Mouse (Mus musculus): Measurements from ENCODE around the gene Dpp6. TPM values are rescaled to one million over a fixed set of nuclear protein-coding genes. Genes with fewer than 3 reads are reported as not detected.

Dpp6 gene
- polyA plus RNA-seq, 1 experiment from 2014 or later = 0.36 TPM

DNA sequence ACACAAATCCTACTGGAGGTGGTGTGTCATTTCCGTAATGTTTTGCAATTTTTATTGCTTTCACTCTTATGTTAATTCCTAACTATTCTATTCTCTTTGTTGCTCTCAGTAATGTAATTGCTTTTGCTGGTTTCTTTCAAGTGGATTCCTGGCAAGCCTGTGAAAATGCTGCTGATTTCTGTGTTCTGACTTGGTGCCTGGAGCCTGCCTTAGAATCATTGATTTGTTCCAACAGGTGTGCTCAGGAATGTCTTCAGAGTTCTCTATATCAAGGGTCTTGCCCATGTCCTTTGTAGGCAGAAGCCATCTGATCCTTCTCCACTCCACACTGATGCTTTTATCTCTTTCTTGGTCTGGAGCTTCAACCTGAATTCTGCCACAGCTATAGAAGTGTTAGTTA, 526.6 kb downstream of the Dpp6 start:
- ATAC-seq (ENCODE audit: insufficient number of reproducible peaks, insufficient read depth, low FRiP score, low read depth) = no peak
- no peaks in the 10 kb centered on the region for H3K27me3 ChIP-seq (ENCODE audit: control insufficient read depth, insufficient read depth, low read length)
- H3K4me1 ChIP-seq (ENCODE audit: control insufficient read depth in 2 of 2, insufficient read depth in 2 of 2, low read length in 2 of 2) = no peaks in the 10 kb centered on the region
- H3K9me3 ChIP-seq (ENCODE audit: control insufficient read depth, low read length) = no peaks in the 10 kb centered on the region
- no peak overlapping the region for H3K27ac ChIP-seq (replicated peaks in 1 of 2; ENCODE audit: control insufficient read depth in 1 of 2, insufficient read depth in 1 of 2, low read depth in 2 of 2, low read length in 2 of 2)
- H3K9ac ChIP-seq (ENCODE audit: low read length) = no peak overlapping the region
- H3K4me2 ChIP-seq (ENCODE audit: low read length) = no peak overlapping the region
- 76% methylated on average over 1 of the region's 1 CpGs for WGBS
- no peaks in the 10 kb centered on the region for H3K36me3 ChIP-seq (ENCODE audit: control insufficient read depth, insufficient read depth, low read length)
- no peak overlapping the region for H3K4me3 ChIP-seq (ENCODE audit: control insufficient read depth in 1 of 2, insufficient read depth in 1 of 2, low read depth in 1 of 2, low read length in 2 of 2)

- Histone ChIP-seq H3K9me3 (ENCODE audit: control insufficient read depth, low read length) (no peaks in the 10 kb centered on the region), H3K36me3 (ENCODE audit: control insufficient read depth, insufficient read depth, low read length) (no peaks in the 10 kb centered on the region), H3K4me1 (ENCODE audit: control insufficient read depth in 2 of 2, insufficient read depth in 2 of 2, low read length in 2 of 2) (no peaks in the 10 kb centered on the region), H3K4me3 (ENCODE audit: control insufficient read depth in 1 of 2, insufficient read depth in 1 of 2, low read depth in 1 of 2, low read length in 2 of 2) (no peak overlapping the region), H3K9ac (ENCODE audit: low read length) (no peak overlapping the region), H3K4me2 (ENCODE audit: low read length) (no peak overlapping the region), H3K27ac (replicated peaks in 1 of 2; ENCODE audit: control insufficient read depth in 1 of 2, insufficient read depth in 1 of 2, low read depth in 2 of 2, low read length in 2 of 2) (no peak overlapping the region), H3K27me3 (ENCODE audit: control insufficient read depth, insufficient read depth, low read length) (no peaks in the 10 kb centered on the region)
- ATAC-seq (ENCODE audit: insufficient number of reproducible peaks, insufficient read depth, low FRiP score, low read depth) = no peak
- WGBS = 69% methylated on average over 5 of the region's 5 CpGs
These were observed 531.4 kb downstream of the Dpp6 start for GRCm38 (mm10) chr5:27348181-27349095.

DNA sequence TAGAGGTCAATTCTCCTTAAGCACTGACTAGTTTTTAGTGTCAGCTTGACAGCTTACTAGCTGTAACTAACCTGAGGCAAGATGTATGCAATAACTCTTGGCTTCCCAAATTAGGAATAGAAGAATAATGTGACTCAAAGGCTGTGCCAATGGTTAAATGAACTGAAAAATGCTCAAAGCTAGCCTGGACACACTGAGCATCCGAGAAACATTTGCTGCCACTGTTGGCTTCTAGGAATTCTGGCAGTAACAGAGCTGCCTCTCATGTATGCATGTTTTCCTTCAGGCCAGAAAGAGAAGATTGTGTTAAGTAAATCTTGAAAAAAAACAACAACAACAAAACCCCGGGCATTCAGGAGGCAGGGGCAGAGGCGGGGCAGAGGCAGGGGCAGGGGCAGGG, 540.6 kb downstream of the Dpp6 start:
- no peaks in the 10 kb centered on the region for H3K36me3 ChIP-seq (ENCODE audit: control insufficient read depth, insufficient read depth, low read length)
- H3K27ac ChIP-seq (replicated peaks in 1 of 2; ENCODE audit: control insufficient read depth in 1 of 2, insufficient read depth in 1 of 2, low read depth in 2 of 2, low read length in 2 of 2) = no peak overlapping the region
- no peak overlapping the region for H3K4me3 ChIP-seq (ENCODE audit: control insufficient read depth in 1 of 2, insufficient read depth in 1 of 2, low read depth in 1 of 2, low read length in 2 of 2)
- no peaks in the 10 kb centered on the region for H3K9me3 ChIP-seq (ENCODE audit: control insufficient read depth, low read length)
- H3K27me3 ChIP-seq (ENCODE audit: control insufficient read depth, insufficient read depth, low read length) = no peaks in the 10 kb centered on the region
- no peak for ATAC-seq (ENCODE audit: insufficient number of reproducible peaks, insufficient read depth, low FRiP score, low read depth)
- no peak overlapping the region for H3K9ac ChIP-seq (ENCODE audit: low read length)
- 66% methylated on average over 3 of the region's 3 CpGs for WGBS
- no peak overlapping the region for H3K4me2 ChIP-seq (ENCODE audit: low read length)
- H3K4me1 ChIP-seq (ENCODE audit: control insufficient read depth in 2 of 2, insufficient read depth in 2 of 2, low read length in 2 of 2) = no peaks in the 10 kb centered on the region

- ATAC-seq (ENCODE audit: insufficient number of reproducible peaks, insufficient read depth, low FRiP score, low read depth) = no peak
- no peak overlapping the region for H3K27ac ChIP-seq (replicated peaks in 1 of 2; ENCODE audit: control insufficient read depth in 1 of 2, insufficient read depth in 1 of 2, low read depth in 2 of 2, low read length in 2 of 2)
- no peaks in the 10 kb centered on the region for H3K9me3 ChIP-seq (ENCODE audit: control insufficient read depth, low read length)
- no peaks in the 10 kb centered on the region for H3K36me3 ChIP-seq (ENCODE audit: control insufficient read depth, insufficient read depth, low read length)
- H3K4me1 ChIP-seq (ENCODE audit: control insufficient read depth in 2 of 2, insufficient read depth in 2 of 2, low read length in 2 of 2) = no peaks in the 10 kb centered on the region
- 56% methylated on average over 2 of the region's 2 CpGs for WGBS
- no peak overlapping the region for H3K4me3 ChIP-seq (ENCODE audit: control insufficient read depth in 1 of 2, insufficient read depth in 1 of 2, low read depth in 1 of 2, low read length in 2 of 2)
- no peak overlapping the region for H3K9ac ChIP-seq (ENCODE audit: low read length)
- no peaks in the 10 kb centered on the region for H3K27me3 ChIP-seq (ENCODE audit: control insufficient read depth, insufficient read depth, low read length)
- no peak overlapping the region for H3K4me2 ChIP-seq (ENCODE audit: low read length)
These were observed 548.9 kb downstream of the Dpp6 start for GRCm38 (mm10) chr5:27365946-27366345.

GRCm38 (mm10) chr5:27370814-27371213, 553.8 kb downstream of the Dpp6 start:
- ATAC-seq (ENCODE audit: insufficient number of reproducible peaks, insufficient read depth, low FRiP score, low read depth) = no peak
- Histone ChIP-seq H3K36me3 (ENCODE audit: control insufficient read depth, insufficient read depth, low read length) (no peaks in the 10 kb centered on the region), H3K4me3 (ENCODE audit: control insufficient read depth in 1 of 2, insufficient read depth in 1 of 2, low read depth in 1 of 2, low read length in 2 of 2) (no peak overlapping the region), H3K9me3 (ENCODE audit: control insufficient read depth, low read length) (no peaks in the 10 kb centered on the region), H3K27me3 (ENCODE audit: control insufficient read depth, insufficient read depth, low read length) (no peaks in the 10 kb centered on the region), H3K4me2 (ENCODE audit: low read length) (no peak overlapping the region), H3K27ac (replicated peaks in 1 of 2; ENCODE audit: control insufficient read depth in 1 of 2, insufficient read depth in 1 of 2, low read depth in 2 of 2, low read length in 2 of 2) (no peak overlapping the region), H3K4me1 (ENCODE audit: control insufficient read depth in 2 of 2, insufficient read depth in 2 of 2, low read length in 2 of 2) (no peaks in the 10 kb centered on the region), H3K9ac (ENCODE audit: low read length) (no peak overlapping the region)
- 70% methylated on average over 3 of the region's 3 CpGs for WGBS

GRCm38 (mm10) chr5:27373931-27374330, 556.9 kb downstream of the Dpp6 start:
- Histone ChIP-seq H3K27me3 (ENCODE audit: control insufficient read depth, insufficient read depth, low read length) (no peaks in the 10 kb centered on the region), H3K9ac (ENCODE audit: low read length) (no peak overlapping the region), H3K4me1 (ENCODE audit: control insufficient read depth in 2 of 2, insufficient read depth in 2 of 2, low read length in 2 of 2) (no peaks in the 10 kb centered on the region), H3K4me2 (ENCODE audit: low read length) (no peak overlapping the region), H3K36me3 (ENCODE audit: control insufficient read depth, insufficient read depth, low read length) (no peaks in the 10 kb centered on the region), H3K4me3 (ENCODE audit: control insufficient read depth in 1 of 2, insufficient read depth in 1 of 2, low read depth in 1 of 2, low read length in 2 of 2) (no peak overlapping the region), H3K27ac (replicated peaks in 1 of 2; ENCODE audit: control insufficient read depth in 1 of 2, insufficient read depth in 1 of 2, low read depth in 2 of 2, low read length in 2 of 2) (no peak overlapping the region), H3K9me3 (ENCODE audit: control insufficient read depth, low read length) (no peaks in the 10 kb centered on the region)
- ATAC-seq (ENCODE audit: insufficient number of reproducible peaks, insufficient read depth, low FRiP score, low read depth) = no peak
- 71% methylated on average over 1 of the region's 1 CpGs for WGBS

DNA sequence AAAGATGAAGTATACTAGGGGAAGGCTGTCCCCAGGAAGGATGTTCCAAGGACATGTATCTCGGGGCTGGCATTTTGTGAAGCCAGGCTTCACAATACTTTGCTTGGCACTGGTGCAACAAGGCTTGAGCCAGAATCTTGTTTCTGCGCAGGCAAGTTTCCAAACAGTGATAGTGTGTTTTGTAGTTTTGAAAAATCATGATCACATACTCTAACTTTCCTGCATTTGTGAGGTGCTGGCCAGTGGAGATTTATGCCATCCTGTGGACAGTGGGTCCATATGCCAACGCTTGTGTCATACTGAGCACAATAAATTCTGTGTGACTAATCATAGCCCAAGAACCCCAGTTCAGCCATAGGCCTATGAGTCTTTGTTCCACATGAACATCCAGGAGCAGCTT, 558.8 kb downstream of the Dpp6 start:
- H3K9me3 ChIP-seq (ENCODE audit: control insufficient read depth, low read length) = no peaks in the 10 kb centered on the region
- WGBS = 74% methylated on average over 3 of the region's 3 CpGs
- no peaks in the 10 kb centered on the region for H3K27me3 ChIP-seq (ENCODE audit: control insufficient read depth, insufficient read depth, low read length)
- no peaks in the 10 kb centered on the region for H3K4me1 ChIP-seq (ENCODE audit: control insufficient read depth in 2 of 2, insufficient read depth in 2 of 2, low read length in 2 of 2)
- H3K27ac ChIP-seq (replicated peaks in 1 of 2; ENCODE audit: control insufficient read depth in 1 of 2, insufficient read depth in 1 of 2, low read depth in 2 of 2, low read length in 2 of 2) = no peak overlapping the region
- H3K9ac ChIP-seq (ENCODE audit: low read length) = no peak overlapping the region
- no peak overlapping the region for H3K4me3 ChIP-seq (ENCODE audit: control insufficient read depth in 1 of 2, insufficient read depth in 1 of 2, low read depth in 1 of 2, low read length in 2 of 2)
- no peak for ATAC-seq (ENCODE audit: insufficient number of reproducible peaks, insufficient read depth, low FRiP score, low read depth)
- no peaks in the 10 kb centered on the region for H3K36me3 ChIP-seq (ENCODE audit: control insufficient read depth, insufficient read depth, low read length)
- H3K4me2 ChIP-seq (ENCODE audit: low read length) = no peak overlapping the region

Measured in heart, embryonic 14.5 days (tissue).